Mouse (Mus musculus) stomach, postnatal 0 days (tissue): Measurements from ENCODE around the gene Rnf220. TPM values are rescaled to one million over a fixed set of nuclear protein-coding genes. Genes with fewer than 3 reads are reported as not detected.

Experiments used
- ATAC-seq: fragments of 200-750 bp; cut with Nextera tagmentation; 2 replicates; pipeline ENCODE4 v1.8.0; 2017; ENCODE audit not compliant: low FRiP score, low TSS enrichment
- DNase-seq: peaks from one replicate; pipeline ENCODE4 v3.0.0-alpha.2; 2016; ENCODE audit warnings: low spot score
- H3K27ac ChIP-seq: fragments of 300-500 bp; sonication (generic); replicated peaks from 2 replicates; pipeline ENCODE4 v1.5.1; 2014; ENCODE audit warnings: mild to moderate bottlenecking, control low read depth
- H3K27me3 ChIP-seq: fragments of 300-500 bp; sonication (generic); 2 replicates; pipeline ENCODE4 v1.6.1; 2014; ENCODE audit warnings: low read length; ENCODE audit not compliant: control insufficient read depth, insufficient read depth
- H3K36me3 ChIP-seq: fragments of 300-500 bp; sonication (generic); 2 replicates; pipeline ENCODE4 v1.6.1; 2014; ENCODE audit warnings: low read length, mixed read lengths; ENCODE audit not compliant: control insufficient read depth, insufficient read depth
- H3K4me1 ChIP-seq: fragments of 300-500 bp; sonication (generic); replicated peaks from 2 replicates; pipeline ENCODE4 v1.6.1; 2014; ENCODE audit warnings: antibody characterized with exemption; ENCODE audit not compliant: control insufficient read depth, insufficient read depth
- H3K4me2 ChIP-seq: fragments of 300-500 bp; sonication (generic); replicated peaks from 2 replicates; pipeline ENCODE4 v1.6.1; 2014; ENCODE audit warnings: low read depth, mild to moderate bottlenecking, control low read depth, moderate library complexity
- H3K4me3 ChIP-seq: fragments of 300-500 bp; sonication (generic); 2 replicates; pipeline ENCODE4 v1.5.1; 2014; ENCODE audit warnings: low read depth, low read length, control low read depth
- H3K9ac ChIP-seq: fragments of 300-500 bp; sonication (generic); 2 replicates; pipeline ENCODE4 v1.6.1; 2014; ENCODE audit warnings: mild to moderate bottlenecking, low read length, control low read depth, mixed read lengths
- H3K9me3 ChIP-seq: fragments of 300-500 bp; sonication (generic); 2 replicates; pipeline ENCODE4 v1.6.1; 2016; ENCODE audit warnings: low read length; ENCODE audit not compliant: control insufficient read depth
- CTCF ChIP-seq: IDR thresholded peaks from 2 replicates; pipeline ENCODE4 v1.5.1; 2016; ENCODE audit warnings: antibody characterized with exemption, low read depth, mild to moderate bottlenecking, moderate library complexity
- EP300 ChIP-seq: optimal IDR thresholded peaks from 2 replicates; pipeline ENCODE3; 2016; ENCODE audit warnings: antibody characterized with exemption
- WGBS: fragments of 180-500 bp; shearing (Covaris S2); extraction: QIAGEN DNeasy Blood & Tissue Kit; methylation state at CpG from one replicate; pipeline ENCODE4 v1.1.7; 2014; 5-methylcytosine and 5-hydroxymethylcytosine counted together
- polyA plus RNA-seq: library from polyadenylated mRNA; unstranded; fragments of >200 nt; fragmentation: Nextera tagmentation; extraction: Ambion mirVana; gene quantifications from 2 replicates; pipeline ENCODE4 v1.2.1, GENCODE M21; 2015

The Rnf220 gene
- polyA plus RNA-seq, 1 experiment from 2014 or later: 33.0 TPM

DNA sequence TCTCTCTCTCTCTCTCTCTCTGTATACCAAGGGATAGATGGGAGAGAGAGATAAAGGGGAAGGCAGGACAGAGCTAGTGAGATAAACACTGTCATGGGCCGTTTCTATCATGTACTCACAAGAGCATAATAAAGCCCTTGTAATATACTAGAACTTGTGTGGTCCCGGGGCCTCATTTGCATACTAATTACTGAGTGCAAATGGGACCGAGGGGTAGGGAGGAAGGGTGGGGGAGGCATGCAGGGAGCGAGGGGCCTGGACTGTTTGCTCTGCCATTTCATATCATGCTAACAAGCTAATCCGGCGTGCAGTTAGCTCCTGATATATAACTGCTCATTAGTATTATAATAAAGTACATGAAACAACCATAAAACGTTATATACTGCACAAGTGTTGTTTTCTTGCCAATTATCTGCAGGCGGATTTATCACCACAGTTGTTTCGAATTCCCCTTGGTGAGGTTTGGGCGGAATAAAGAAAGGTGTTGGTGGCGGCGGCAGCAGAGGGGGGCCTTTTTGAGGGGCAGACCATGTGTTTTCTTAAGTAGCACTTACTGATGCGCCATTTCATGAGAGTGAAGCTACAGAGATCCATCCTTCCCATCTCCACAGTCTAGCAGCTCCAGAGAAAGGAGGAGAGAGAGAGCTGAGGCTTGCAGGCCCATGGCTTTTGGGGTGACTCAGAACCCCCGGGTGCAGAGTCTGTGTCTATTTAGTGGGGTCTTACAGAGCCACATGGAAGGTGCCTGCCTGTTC lies 116.9 kb downstream of the Rnf220 start:
- DNase-seq: no peak
- ATAC-seq: no peak
- no peak overlapping the region for H3K4me3 ChIP-seq
- WGBS: 65% methylated on average over 14 of the region's 14 CpGs
- no peak for TF ChIP-seq CTCF
- TF ChIP-seq EP300: no peak
- no peaks in the 10 kb centered on the region for H3K27me3 ChIP-seq
- no peak overlapping the region for H3K4me2 ChIP-seq
- H3K4me1 ChIP-seq: no peaks in the 10 kb centered on the region
- H3K36me3 ChIP-seq: no peaks in the 10 kb centered on the region
- H3K27ac ChIP-seq: no peak overlapping the region
- H3K9ac ChIP-seq: no peak overlapping the region
- H3K9me3 ChIP-seq: no peaks in the 10 kb centered on the region

DNA sequence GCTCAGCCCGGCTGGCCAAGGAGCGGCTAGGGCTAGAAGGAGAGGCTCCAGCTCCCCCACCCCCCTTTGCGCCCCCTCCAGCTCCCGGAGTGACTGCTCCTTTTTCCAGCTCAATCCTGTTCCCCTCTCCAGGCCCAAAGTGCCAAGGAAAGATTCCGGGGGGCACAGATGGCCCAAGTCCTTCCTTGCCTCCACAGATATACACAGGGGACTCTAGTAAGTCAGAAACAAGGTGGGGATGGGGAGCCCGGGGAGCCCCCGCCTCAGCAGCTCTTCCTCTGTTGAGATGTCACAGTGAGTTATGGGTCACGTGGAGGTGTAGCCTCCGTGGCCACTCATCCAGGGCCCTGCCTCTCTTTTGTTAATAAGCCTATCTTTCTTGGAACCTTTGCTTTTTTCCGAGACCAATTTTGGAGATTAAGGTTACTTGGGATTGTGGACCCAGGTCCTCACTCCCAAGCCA lies 122.7 kb downstream of the Rnf220 start:
- DNase-seq (no peak), ATAC-seq (no peak)
- Histone ChIP-seq H3K36me3 (no peaks in the 10 kb centered on the region), H3K4me1 (0 out of 2 replicates have a peak, but pooled peaks cover 3% of the 10 kb centered on the region), H3K4me2 (0 out of 2 replicates have a peak overlapping the region, but pooled peaks have one; percentile 25), H3K9me3 (no peaks in the 10 kb centered on the region), H3K27ac (no peak overlapping the region), H3K27me3 (no peaks in the 10 kb centered on the region), H3K9ac (no peak overlapping the region), H3K4me3 (no peak overlapping the region)
- no peak for TF ChIP-seq EP300
- no peak for TF ChIP-seq CTCF
- WGBS: 23% methylated on average over 10 of the region's 10 CpGs

DNA sequence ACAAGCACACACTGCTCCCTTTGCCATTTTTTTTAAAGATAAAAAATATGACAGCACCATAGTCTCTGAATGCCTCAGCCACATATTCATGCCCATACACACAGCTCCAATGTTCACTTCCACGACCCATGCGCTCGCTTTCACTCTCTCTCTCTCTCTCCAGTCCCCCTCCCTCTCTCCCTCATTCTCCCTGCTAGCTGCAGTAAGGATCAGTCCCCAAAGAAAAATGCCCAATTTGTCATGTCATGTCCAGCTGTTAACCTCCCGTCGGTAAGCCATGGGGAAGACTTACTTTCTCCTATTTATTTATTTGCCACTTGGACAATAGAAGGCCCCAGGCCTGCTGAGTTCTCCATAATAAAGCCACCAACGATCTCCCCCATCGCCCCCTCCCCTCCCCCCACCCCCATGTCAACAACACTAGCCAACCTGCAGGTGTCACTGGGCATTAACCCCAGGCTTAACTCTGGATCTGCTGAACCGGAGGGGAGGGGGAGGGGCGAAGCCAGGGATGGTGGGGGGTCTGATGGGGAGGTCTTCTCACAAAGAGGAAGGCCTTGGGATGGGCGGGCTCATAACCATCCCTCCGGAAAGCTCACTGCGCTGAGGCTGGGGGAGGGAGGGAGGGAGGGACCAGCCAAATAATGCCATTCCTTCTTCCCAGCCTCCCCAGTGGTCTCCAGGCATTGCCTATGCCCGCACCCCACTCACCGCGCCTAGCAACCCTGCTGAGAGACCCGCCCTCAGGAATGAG lies 123.4 kb downstream of the Rnf220 start:
- Histone ChIP-seq H3K4me1 (0 out of 2 replicates have a peak, but pooled peaks cover 3% of the 10 kb centered on the region), H3K9ac (no peak overlapping the region), H3K36me3 (no peaks in the 10 kb centered on the region), H3K4me3 (no peak overlapping the region), H3K4me2 (0 out of 2 replicates have a peak overlapping the region, but pooled peaks have one; percentile 25), H3K27me3 (no peaks in the 10 kb centered on the region), H3K27ac (no peak overlapping the region), H3K9me3 (no peaks in the 10 kb centered on the region)
- TF ChIP-seq CTCF: no peak
- no peak for TF ChIP-seq EP300
- ATAC-seq: peak; percentile 41; the same call in 1 of the 2 replicates
- 20% methylated on average over 15 of the region's 16 CpGs for WGBS
- no peak for DNase-seq

DNA sequence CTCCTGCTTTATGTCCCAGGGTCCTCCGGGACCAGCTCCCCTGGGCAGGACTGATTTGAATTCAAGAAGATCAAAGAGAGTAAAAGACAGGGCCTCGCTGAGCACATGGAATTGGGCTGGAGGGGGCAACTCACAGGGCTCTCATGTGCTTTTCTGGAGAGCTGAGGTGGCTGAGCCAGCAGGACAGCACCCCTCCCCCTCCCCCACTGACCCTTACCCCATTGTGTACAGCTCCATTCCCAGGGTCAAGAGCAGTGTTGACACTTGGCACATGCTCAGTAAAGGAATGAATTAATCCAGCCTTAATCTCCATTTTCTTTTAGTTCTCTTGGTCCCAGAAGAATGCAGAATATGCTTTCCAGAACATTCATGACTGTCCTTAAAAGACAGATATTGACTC lies 125.0 kb downstream of the Rnf220 start:
- H3K36me3 ChIP-seq: no peaks in the 10 kb centered on the region
- H3K4me1 ChIP-seq: 0 out of 2 replicates have a peak, but pooled peaks cover 3% of the 10 kb centered on the region
- H3K4me3 ChIP-seq: no peak overlapping the region
- no peaks in the 10 kb centered on the region for H3K9me3 ChIP-seq
- H3K9ac ChIP-seq: no peak overlapping the region
- H3K27me3 ChIP-seq: no peaks in the 10 kb centered on the region
- DNase-seq: no peak
- 48% methylated on average over 2 of the region's 2 CpGs for WGBS
- TF ChIP-seq CTCF (no peak), EP300 (no peak)
- no peak for ATAC-seq
- H3K27ac ChIP-seq: no peak overlapping the region
- H3K4me2 ChIP-seq: no peak overlapping the region

DNA sequence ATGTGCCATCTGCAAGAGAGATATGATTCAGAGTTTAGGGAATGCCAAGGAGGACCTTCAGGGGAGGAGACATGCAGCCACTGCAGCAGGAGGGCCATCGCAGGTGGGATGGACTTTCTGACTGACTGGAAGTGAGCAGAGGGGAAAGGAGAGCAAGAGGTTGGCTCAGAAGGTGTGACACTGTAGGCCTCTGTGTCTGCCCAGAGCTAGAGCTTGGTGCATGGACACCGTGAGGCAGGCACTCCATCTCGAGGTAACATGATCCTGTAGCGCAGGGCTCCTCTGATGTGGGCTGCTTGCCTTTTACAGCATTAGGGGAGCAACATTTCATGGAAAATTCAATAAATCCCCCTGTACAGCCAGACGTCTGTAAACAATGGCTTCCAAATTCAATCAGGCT lies 126.5 kb downstream of the Rnf220 start:
- TF ChIP-seq EP300 (no peak), CTCF (no peak)
- Histone ChIP-seq H3K9me3 (no peaks in the 10 kb centered on the region), H3K4me3 (no peak overlapping the region), H3K36me3 (no peaks in the 10 kb centered on the region), H3K27me3 (no peaks in the 10 kb centered on the region), H3K4me1 (0 out of 2 replicates have a peak, but pooled peaks cover 3% of the 10 kb centered on the region), H3K27ac (no peak overlapping the region), H3K4me2 (no peak overlapping the region), H3K9ac (no peak overlapping the region)
- no peak for DNase-seq
- 36% methylated on average over 5 of the region's 5 CpGs for WGBS
- ATAC-seq: no peak
